Mouse (Mus musculus): Measurements from ENCODE around the gene P2ry6.

P2ry6 gene

DNA sequence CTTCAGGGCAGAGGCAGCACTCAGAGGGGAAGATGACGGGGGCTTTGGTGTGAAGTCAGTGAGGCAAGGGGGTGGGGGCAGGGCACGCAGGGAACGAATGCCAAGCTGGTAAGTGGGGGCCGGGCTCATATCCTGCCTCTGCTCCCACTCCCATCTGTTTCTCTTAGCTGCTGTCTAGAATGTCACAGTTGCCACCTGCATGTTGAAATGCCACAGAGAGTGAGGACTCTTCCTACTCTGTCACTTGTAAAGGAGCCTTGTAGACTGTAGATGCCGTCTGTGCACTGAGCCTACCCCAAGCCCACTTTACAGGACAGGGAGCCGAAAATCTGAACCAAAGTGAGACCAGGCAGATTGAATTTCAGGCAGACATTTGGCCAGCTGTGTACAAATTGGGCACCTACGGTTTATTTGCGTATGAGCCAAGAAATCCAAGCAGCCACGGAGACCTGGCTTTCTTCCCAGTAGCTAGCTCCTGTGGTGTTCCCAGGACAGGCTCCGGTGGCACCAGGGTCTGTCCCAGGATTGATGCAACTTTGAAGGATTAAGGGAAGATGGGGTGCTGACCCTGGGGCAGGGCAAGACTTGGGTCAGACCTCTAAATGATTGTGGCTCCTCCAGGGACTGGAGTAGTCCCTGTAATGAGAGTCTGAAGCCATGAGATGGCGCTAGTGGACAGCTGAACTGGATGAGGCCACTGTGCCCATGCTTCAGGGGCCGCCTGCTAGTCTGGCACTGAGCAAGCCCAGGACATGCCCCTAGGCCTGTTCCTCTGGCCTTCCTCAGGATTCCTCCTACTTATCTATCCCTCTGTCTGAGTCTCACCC lies 31.4 kb downstream of the P2ry6 start:
- in situ Hi-C loops (cut with MseI, MboI): no loop called here

DNA sequence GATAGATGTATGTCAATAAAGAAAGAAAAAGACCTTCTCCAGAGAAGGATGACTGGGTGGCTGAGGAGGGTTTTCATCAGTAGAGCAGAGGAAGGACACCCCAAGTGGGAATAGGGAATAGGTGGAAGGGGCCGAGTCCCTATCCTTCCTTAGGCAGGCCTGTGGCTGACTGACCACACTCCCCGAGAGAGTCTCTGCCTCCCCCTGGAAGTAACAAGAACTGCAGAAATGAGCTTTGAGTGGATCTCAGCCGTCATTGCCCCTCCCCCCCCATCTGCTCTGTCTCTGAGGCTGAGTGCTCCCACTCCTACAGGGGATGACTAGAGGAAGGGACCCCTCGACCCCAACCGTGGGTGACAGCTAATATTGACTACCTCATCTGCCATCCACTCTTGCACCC lies 33.3 kb downstream of the P2ry6 start:
- in situ Hi-C loops (cut with MseI, MboI): no loop called here

DNA sequence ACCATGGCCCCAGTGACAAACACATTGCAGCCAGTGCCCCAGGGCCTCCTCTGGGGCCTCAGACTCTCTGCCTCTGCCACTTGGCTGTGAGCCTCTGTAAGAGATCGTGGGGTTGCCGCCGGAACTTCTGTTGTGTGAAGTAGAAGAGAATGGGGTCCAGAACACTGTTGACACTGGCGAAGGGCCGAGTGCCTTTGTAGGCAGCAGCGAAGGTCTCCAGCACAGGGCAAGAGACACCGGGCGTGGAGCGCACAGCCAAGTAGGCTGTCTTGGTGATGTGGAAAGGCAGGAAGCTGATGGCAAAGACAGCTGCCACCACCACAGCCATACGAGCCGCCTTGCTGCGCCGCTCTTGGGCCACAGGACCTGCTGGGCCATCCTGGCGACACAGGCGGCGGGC lies 36.3 kb downstream of the P2ry6 start:
- in situ Hi-C loops (cut with MseI, MboI): no loop called here

DNA sequence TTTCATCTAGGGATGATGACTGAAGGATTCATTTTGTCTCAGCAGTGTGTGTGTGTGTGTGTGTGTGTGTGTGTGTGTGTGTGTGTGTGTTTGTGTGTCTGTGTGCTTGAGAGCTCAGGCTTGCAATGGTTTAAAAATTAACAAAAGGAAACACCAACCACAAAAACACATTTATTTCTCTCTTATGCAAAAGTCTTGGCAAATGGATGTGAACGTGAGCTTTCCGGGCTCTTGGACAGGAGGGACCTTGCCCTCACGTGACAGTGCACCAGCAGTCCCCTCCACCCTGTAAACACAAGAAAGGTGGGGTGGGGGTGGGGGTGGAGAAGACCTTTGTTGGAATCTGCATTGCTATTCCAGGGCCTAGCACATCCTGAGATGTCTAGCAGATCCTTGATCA lies 37.0 kb downstream of the P2ry6 start:
- in situ Hi-C loops (cut with MseI, MboI): no loop called here

DNA sequence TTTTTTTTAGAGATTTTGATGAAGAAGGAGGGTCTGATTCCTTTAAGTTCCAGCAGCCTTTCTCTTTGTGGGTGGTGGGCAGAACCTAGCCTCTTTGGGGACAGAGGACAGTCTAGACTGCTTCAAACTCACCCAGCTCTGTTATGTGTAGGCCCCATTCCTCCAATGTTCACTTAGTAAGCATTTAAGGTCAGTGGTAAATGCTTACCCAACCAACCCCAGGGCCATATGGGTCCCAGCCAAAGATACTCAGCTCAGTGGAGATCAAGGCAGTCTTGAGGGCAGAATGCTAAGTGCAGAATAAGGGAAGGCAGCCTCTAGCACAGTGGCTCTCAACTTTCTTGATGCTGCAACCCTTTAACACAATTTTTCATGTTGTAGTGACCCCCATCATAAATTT lies 40.9 kb downstream of the P2ry6 start:
- in situ Hi-C loops (cut with MseI, MboI): no loop called here

DNA sequence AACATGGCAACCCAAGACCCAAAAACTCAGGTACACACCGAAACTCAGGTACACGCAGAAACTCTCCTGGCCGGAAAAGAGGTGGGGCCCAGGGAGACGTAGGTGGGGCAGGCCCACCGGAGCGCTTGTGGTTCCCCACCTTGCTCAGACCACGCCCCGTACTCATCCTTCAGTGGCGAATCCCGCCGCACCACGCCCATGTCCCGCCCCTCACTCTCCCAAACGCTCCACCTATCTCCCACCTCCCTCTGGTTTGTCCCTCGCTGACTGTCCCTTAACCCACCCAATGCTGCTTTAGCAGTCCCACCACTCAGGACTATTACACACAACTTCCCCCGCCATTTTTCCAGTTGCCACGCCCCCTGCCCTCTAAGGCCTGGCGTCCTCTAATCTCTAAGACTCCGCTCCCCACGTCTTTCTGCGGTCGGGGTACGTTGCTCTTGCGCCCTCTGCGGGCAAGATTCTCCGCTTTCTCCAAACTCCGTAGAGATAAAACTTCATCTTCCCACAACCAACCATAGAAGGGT lies 41.9 kb downstream of the P2ry6 start:
- in situ Hi-C loops (cut with MseI, MboI): no loop called here

DNA sequence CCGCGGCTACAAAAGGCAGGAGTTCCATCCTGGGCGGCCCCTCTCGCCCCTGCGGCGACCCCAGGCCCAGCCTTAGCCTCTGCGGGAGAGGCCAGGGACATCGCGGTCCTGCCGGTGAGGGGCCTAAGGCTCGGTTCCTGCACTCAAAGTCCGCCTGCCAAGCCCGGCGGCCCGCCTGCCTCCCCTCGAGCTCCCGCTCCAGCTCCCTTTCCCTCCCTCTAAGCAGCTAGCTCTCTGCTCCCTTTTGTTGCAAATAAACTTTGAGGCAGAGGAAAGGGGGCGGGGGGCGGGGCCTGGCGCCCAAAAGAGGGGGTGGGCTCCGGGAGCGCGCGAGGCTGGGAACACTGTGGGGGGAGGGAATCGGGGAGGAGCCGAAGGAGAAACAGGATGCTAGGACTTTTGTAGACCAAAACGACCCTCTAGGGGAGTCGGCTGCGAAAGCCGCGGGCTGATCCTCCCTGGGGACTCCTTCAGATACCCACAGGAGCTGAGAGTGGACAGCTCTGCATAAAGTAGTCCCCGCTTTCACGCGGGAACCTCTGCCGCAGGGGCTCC lies 42.4 kb downstream of the P2ry6 start, which contains the start of gene Arhgef17:
Gene Arhgef17 (minus strand): TSS at position 182 of the 555 bp plus-strand sequence.
- in situ Hi-C loops (cut with MseI, MboI): no loop called here

DNA sequence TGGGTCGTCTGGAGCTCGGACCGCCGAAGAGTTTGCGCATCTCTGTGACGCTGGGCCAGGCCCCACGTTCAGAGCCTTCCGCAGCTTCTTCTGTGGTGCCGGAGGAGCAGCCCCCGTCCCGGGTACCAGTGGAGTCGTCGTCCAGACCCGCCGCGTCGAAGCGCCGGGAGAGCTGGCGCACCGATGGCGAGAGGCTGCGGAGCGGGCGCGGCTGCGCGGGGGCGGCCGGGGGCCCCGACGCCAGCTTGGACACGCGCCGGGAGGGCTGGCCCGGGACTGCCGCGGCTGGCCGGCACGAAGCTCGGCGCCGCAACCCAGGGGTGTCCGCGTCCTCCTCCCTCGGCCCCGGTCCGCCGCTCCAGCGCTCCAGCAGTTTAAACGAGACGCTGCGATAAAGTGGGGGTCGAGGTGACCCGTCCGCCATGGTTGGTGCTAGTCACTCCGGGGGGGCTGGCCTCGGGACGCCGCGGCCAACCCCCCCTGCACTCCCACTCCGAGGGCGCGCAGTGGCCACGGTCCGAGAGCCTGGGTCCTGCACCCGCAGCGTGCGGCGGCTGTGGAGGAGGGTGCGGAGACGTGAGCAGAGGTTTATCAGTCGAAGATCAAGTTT lies 43.0 kb downstream of the P2ry6 start:
- in situ Hi-C loops (cut with MseI, MboI): no loop called here

DNA sequence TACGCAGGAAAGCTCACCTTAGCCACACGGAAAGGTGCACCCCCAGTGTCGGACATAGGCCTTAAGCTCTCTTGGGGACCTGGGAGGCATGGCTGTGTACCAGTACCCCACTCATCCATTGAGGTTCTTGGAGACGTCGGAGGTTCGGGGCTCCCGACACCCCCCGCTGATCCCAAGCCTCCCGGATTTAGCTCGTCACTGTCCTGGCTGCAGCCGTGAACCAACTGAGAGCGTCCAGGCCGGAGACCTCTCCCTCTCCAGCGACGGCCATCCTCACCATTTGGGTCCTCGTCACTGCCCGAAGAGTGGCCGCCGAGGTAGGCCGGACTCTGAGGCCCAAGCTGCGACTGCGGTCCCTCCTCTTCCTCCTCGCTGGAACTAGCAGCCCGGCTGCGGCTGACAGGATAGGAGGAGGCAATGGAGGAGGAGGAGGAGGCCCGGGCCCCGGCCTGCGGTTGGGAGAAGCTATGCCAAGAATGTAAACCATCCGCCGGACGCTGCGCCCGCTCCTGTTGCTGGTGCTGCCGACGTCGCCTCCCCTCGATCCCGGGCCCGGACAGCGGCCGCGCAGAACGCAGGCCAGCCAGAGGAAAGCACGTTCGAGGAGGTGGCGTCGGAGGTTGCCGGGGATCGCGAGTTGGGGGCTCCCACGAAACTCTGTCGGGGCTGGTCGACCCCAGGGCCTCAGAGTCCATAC lies 43.7 kb downstream of the P2ry6 start:
- in situ Hi-C loops (cut with MseI, MboI): no loop called here

DNA sequence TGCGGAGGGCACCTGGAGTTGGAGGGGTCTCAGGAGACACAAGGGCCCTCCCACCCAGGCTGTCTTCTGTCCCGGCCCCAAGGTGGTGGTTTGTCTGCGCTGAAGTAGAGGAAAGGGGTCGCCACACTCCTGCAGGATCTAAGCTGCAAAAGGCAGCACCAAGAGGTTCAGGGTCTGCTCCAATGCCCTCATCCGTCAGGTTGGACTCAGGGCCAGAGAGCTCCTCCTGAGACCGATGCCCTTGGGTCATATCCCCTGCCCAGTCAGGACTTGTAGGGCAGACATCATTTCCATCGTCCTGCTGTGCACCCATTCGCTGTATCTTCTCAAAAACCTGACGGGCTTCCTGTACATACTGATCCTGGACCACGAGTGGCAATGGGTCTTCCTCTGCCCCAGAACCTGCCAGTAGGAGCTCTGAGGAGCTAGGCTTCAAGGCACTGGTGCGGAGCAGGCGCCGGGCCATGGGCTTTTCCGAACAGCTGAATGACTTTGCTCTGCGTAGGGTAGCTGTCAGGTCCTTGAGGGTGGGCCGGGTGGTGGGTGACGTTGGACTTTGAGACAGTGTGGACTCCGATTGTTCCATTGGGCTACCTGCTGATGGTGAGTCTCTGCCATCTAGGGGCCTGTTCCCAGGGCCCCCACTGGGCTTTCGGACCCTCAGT lies 44.7 kb downstream of the P2ry6 start:
- in situ Hi-C loops (cut with MseI, MboI): no loop called here

DNA sequence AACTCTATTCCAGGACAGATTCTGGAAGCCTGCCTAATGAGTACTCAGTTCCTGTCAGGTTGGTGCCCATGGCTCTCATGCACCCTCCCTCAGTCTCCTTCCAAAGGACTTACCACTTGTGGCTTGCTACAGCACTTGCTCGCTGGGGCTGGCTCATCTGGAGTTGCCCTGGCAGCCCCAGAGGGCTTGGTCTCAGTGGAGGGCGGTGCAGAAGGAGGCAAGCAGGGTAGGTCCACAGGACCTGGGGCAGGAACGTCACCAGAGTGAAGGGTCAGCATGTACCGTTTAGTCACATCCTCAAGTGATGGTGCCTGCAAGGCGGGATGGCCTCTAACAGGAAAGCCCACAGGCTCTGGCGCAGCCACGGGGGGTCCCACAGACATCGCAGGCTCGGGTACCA lies 46.0 kb downstream of the P2ry6 start:
- in situ Hi-C loops (cut with MseI, MboI): no loop called here

DNA sequence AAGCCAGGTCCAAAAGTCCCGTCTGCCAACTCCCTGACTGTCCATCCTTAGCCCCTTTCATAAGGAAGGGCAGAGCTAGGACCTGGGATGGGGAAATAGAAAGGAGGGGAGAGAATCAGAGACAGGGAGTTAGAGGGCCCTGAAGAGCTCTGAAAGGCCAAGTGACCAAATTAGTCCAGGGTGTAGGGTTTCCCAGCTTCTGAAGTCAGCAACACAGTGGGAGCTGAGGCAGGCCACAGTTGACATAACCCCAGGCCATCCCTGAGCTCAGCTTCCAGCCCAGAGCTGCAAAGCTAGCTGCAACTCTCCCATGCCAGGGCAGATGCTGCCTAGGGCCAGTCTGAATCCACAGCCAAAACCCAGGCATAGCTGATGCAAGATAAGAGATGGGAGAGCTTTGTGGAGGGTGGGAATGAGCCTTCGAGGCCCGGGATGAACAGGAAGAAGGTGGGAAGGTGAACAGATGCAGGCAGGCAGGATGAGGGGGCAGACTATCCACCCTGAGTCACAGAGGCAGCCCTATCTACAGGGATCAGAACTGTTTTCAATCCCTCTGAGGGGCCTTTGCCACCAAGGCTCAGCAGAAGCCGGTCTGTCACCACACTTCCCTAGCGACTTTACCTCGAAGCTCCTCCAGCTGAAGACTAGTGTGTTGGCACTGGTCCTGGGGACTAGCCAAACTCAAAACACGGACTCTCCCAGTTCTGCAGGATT lies 47.0 kb downstream of the P2ry6 start:
- in situ Hi-C loops (cut with MseI, MboI): no loop called here

DNA sequence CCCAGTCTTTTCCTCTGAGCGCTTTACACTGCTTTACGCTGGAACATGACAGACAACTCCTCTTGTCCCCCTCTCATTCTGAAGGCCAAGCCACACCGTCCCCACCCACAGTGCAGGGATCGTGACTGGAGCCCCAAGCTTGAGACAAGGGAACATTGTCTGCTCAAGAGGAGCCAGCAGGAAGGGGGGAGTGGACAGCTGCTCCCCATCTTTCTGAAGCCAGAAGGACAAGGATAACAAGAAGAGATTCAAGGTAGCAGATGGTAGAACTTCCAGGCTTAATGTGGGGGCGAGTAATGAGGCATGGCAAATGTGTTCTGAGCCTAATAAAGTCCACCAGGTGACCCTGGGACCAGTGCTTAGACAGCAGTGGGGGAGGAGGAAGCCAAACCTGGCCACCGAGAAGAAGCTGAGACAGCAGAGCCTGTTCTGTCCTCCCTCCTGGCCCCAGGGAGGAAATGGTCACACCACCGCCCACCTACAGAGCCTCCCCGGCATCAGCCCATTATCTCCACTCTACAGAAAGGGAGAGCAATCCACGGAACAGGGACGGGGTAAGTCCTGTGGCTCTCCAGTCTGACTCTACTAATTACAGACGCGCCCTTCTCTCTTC lies 48.0 kb downstream of the P2ry6 start:
- in situ Hi-C loops (cut with MseI, MboI): no loop called here

DNA sequence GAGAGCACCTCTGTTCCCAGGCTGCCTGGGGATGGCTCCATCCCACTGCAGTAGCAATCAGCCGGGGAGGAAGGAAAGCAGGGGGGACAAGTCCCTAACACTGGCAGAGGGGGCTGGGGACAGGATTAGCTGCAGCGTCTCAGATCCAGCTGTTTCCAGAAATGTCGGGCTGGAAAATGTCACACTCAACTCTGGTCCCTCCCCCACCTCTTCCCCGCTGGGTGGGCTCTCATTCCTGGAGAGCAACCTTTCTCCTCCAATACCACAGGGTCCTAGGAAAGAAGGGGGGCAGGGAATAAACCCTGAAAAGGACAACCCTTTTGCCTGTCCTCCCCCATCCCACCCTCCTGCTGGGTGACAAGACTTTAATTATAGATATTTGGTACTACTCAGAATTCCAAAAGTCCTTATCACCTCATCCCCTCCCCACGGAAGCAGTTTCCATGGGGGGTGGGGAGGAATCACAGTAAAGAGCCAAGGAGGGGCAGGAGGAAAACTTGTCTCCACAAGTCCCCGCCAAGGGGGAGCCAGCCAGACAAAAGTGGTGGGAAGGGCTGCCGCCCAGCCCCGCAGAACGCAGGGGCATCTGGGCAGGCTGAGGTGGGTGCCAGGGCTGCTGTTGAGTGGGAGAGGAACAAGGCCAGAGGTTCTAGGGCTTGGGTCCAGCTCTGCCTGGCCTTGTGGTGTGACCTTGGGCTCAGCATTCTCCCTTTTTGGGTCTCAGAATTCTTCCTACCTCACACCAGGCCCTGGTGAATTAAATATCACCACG lies 49.6 kb downstream of the P2ry6 start:
- in situ Hi-C loops (cut with MseI, MboI): no loop called here

DNA sequence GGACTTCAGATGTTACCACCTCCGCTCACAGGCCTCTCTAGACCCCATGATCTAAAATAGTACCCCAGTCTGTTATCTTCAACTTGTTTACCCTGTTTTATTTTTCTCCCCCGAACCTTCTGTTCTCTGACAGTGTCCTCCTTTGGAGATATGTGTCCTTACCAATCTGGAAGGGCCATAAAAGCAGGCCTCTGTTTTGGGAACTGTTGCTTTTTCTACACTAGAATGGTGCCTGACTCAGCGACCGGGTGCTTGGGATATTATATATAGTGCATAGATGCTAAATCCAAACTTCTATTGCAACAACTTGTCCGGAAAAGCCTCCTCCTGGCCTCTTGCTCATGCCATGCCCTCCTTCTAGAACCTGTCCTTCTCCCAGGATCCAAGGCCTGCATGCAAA lies 50.2 kb downstream of the P2ry6 start:
- in situ Hi-C loops (cut with MseI, MboI): no loop called here

DNA sequence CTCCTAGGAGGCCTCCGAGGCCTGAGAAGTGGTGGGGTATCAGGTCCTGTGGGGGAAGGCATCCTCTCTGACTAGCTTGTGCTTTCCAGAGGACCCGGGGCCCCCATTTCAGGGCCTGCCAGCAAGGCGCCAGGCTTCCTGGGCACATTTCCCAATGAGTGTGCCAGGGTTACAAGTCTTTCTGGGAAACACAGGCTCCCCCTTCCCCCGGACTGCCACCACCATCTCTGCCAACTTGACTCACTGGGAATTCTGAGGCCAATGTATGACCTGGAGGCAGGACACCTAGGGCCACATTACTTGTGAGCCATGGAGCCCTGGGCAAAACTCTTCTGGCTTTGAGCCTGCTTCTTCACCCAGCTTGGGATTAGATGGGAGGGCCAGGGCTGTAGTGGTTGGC lies 51.5 kb downstream of the P2ry6 start:
- in situ Hi-C loops (cut with MseI, MboI): no loop called here

DNA sequence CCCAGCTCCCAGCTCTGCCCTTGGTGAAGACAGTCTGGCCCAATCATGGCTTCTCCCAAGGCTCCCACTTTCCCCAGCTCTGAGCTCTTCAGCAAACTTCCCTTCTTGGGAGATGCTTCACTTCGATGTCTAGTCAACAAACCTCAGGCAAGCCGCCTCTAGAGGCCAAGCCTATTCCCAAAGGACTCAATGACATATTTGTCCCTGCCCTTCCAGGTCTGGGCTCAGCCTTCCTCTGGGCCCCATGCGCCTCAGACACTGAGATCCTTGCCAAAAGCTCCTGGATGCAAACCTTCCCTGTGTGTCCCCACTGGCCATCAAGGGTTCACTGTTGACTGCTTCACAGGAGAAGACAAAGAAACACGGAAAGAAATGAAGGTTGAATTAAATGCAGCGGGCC lies 53.2 kb downstream of the P2ry6 start:
- in situ Hi-C loops (cut with MseI, MboI): no loop called here

DNA sequence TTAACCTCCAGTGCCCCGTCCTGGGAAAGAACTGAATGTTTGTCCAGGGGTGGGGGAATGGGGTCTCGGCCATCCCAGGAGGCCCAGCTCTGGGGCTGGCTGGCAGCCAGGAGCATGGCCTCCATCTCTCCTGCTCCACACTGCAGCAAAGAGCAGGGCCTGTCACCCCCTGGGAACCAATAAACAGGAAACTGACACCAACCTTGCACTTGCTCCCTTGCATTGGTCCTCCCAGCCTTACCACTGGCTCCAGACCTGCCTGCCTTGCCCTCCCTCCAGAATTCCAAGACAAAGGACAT lies 54.7 kb downstream of the P2ry6 start:
- in situ Hi-C loops (cut with MseI, MboI): no loop called here

DNA sequence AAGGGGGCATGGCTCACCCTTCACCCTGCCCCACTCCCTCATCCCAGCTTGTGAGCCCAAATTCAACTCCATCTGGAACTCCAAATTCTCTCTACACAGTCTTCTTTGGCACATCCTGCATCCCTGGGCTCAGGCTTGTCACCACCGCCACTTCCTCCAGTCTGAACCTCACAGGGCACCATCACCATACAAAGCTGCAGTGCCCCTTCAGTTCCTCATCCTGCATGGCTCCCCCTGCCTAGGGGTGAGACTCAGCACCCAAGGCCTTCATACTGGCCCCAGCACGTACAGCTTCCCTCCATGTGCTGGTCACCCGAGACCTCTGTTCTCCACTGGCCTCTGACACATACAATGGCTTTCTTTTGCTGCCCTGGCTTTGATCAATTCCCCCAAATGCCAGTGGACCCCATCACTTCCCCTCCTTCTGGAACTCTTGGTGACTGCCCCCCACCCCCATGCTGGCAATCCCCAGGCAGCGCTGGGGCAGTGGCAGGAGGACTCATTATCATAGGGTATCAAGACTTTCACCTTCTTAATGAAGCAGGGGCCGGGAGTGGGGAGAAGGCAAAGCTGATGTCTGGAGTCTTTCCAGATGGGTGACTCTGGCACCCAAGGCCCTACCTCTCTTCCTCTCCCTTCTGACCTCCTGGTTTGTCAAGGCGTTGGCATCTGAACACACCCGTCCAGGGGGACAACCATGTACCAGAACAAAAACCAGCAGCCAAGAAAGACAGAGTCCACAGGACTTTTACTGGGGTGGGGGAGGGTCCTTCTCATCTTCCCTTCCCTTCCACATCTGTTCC lies 55.2 kb downstream of the P2ry6 start:
- in situ Hi-C loops (cut with MseI, MboI): no loop called here
